Mouse (Mus musculus) olfactory bulb, adult 2 months (tissue): ENCODE results near the gene Cramp1l.

ENCODE experiments used
- CTCF ChIP-seq: fragments of 200-500 bp; IDR thresholded peaks from 2 replicates; pipeline ENCODE4 v1.5.1; 2012; ENCODE audit warnings: low read depth, mild to moderate bottlenecking, low read length, moderate library complexity; ENCODE audit not compliant: insufficient read depth
- POLR2A ChIP-seq: fragments of 200-500 bp; IDR thresholded peaks from 2 replicates; pipeline ENCODE4 v1.6.1; 2012; ENCODE audit warnings: mild to moderate bottlenecking, low read depth, low read length, moderate library complexity; ENCODE audit not compliant: insufficient read depth

DNA sequence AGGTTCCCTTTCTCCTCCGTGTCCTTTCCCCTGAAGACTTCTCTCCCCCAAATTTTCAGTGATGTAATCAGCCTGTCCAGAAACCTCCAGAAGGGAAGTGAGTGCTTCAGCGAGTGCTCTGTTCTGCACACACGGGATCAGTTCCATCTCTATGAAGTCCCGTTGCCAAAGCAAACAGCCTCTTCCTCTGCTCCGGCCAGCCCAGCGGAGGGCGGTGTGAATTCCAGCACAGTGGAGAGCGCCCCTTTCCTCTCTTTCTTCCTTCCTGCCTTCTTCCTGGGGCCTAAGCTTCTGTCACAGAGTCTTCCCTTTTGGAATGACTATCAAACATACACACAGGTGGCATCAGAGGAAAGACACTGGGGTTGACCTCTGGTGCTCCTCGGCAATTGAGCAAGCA, 48.8 kb upstream of the Cramp1l start:
- TF ChIP-seq CTCF (no peak), POLR2A (no peak)
